Mouse (Mus musculus) monocyte, adult 59 days (primary cell): Measurements from ENCODE around the gene Col24a1. TPM values are rescaled to one million over a fixed set of nuclear protein-coding genes. Genes with fewer than 3 reads are reported as not detected.

Experiments
- total RNA-seq, 2 experiments: library from RNA; stranded (reverse); gene quantifications; one replicate each; pipeline ENCODE4 v1.2.4; 2023

The Col24a1 gene
- total RNA-seq, result not detected

GRCm38 (mm10) chr3:145292337-145293134, at the start of gene Col24a1:
Gene Col24a1 (plus strand): TSS chr3:145292472.

GRCm38 (mm10) chr3:145575743-145576481, 283.6 kb downstream of the Col24a1 start, which contains the start of gene Znhit6:
Gene Znhit6 (plus strand): TSS chr3:145576205.

Other genes with a start within 250 kb of the Col24a1 start
- not detected for gene Clca2, start 193.0 kb upstream of the Col24a1 start, total RNA-seq
- 1 to 10 TPM; 6.6 to 8.9 TPM for gene Odf2l, start 173.9 kb upstream of the Col24a1 start, total RNA-seq